Mouse (Mus musculus) left cerebral cortex, postnatal 14 days (tissue): ENCODE measurements around the gene Ovch2. TPM values are rescaled to one million over a fixed set of nuclear protein-coding genes. Genes with fewer than 3 reads are reported as not detected.
"Not testable (repeated sequence)": the region's sequence is repeated elsewhere in the genome, so short reads cannot be mapped to it uniquely, and the experiment has no call there.

Experiments used
- DNase-seq, 2 experiments: peaks; one replicate each; pipeline ENCODE4 v3.0.0; 2021 to 2022; ENCODE audit warnings: low spot score in 2 of 2, mixed read lengths in 1 of 2
- intact Hi-C: fragments of 180-260 bp; cut with DNase I; formaldehyde crosslinking; loops from one replicate; pipeline ENCODE4 v1.15.1; 2025
- long read RNA-seq, 2 experiments: library from polyadenylated mRNA; stranded (forward); transcript quantifications; one replicate each; pipeline ENCODE4 v2.0.0; 2021
- total RNA-seq, 2 experiments: library from RNA; stranded (reverse); gene quantifications; 2 replicates each; pipeline ENCODE4 v1.2.3; 2021

Gene Ovch2
- not detected for total RNA-seq
- long read RNA-seq, experiment 1 = 0 reads
- long read RNA-seq, experiment 2 = 0 reads

- no peak for DNase-seq
- intact Hi-C loops = no loop called here
Measured at GRCm38 (mm10) chr7:107801108-107801507, at the start of gene Ovch2. Gene Ovch2, minus strand, starts transcription at chr7:107801208.

DNA sequence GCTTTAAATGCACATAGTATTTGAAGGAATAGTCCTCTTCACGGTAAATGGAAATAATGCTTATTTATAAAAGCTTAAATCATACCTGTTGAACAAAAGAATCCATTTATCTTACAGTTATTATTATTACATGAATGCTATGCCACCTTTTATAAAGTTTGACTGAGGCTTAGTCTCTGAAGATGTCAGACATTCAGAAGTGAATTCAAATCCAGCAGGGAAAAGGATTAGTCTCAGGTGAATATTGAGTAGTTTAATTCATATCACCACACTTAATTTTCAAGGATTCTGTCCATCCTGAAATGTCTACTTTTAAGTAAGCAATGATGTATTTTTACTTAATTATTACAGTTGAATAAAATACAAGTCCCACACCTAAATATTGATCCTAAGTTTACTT, 46.4 kb upstream of the Ovch2 start, which contains the start of gene Olfr470:
Gene Olfr470 (minus strand): TSS at position 101 of the 400 bp plus-strand sequence.
- DNase-seq, intact Hi-C loops: not testable (repeated sequence)

- DNase-seq = peak in 1 of 2 experiments; percentile 7
- intact Hi-C loops = no loop called here
Measured at GRCm38 (mm10) chr7:107841719-107842118, 40.7 kb upstream of the Ovch2 start.

DNA sequence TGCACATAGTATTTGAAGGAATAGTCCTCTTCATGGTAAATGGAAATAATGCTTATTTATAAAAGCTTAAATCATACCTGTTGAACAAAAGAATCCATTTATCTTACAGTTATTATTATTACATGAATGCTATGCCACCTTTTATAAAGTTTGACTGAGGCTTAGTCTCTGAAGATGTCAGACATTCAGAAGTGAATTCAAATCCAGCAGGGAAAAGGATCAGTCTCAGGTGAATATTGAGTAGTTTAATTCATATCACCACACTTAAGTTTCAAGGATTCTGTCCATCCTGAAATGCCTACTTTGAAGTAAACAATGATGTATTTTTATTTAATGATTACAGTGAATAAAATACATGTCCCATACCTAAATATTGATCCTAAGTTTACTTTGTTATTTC, 24.4 kb upstream of the Ovch2 start, which contains the start of gene Olfr469:
Gene Olfr469 (minus strand): TSS at position 101 of the 400 bp plus-strand sequence.
- DNase-seq, intact Hi-C loops: not testable (repeated sequence)

DNA sequence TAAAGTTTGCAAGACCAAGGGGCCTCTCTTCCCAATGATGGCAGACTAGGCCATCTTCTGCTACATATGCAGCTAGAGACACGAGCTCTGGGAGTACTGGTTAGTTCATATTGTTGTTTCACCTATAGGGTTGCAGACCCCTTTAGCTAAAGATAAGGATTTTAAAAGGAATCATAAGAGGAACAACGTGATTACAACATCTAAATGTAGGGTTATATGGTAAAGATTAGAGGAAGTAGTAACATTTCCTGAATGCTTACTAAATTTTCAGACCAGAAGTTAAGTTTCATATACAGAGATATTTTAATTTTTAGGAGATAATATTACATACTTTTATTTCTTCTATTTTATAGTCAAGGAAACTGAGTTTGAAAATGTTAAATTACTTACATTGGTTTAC, 22.9 kb upstream of the Ovch2 start:
- DNase-seq, intact Hi-C loops: not testable (repeated sequence)

- DNase-seq = no peak
- intact Hi-C loops = no loop called here
Measured at GRCm38 (mm10) chr7:107819442-107819841, 18.4 kb upstream of the Ovch2 start.

DNA sequence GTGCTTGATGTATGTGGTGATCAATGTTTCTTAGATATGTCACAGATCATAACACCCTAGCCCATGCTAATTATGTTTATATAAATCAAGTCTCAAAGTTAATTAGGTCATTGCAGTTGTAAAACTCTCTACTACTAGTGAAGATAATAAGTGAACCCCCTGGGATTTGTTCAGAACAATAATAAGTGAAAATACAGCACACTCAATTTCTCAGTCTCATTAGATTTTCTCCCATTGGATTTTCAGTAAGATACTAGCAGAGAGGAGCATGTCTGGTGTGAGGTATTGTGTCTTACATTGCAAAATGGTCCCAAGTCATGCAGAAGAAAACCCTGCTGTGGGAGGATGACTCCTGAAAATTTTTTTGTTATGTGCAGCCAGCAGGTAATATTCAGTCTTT, 11.0 kb upstream of the Ovch2 start, which contains the start of gene Olfr467:
Gene Olfr467 (plus strand): TSS at position 301 of the 400 bp plus-strand sequence.
- DNase-seq = no peak
- intact Hi-C loops = no loop called here

DNA sequence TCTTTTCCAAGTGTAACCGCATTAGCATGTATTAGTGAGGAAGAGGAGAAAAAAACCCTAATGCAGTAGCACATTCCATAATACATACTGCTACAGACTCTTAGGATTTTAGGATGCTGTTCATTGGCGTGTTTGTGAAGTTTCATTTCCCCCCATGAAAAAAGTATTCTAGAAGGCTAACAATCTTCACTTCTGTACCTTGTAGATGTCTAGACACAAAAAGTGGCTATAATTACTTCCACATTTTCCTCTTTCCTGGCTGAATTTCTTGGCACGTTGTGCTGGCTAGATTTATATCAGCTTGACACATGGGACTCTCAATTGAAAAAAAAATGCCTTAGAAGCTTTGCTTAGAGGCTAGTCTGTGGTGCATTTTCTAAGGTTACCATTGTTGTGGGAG, 1.1 kb upstream of the Ovch2 start:
- intact Hi-C loops = no loop called here
- no peak for DNase-seq

DNA sequence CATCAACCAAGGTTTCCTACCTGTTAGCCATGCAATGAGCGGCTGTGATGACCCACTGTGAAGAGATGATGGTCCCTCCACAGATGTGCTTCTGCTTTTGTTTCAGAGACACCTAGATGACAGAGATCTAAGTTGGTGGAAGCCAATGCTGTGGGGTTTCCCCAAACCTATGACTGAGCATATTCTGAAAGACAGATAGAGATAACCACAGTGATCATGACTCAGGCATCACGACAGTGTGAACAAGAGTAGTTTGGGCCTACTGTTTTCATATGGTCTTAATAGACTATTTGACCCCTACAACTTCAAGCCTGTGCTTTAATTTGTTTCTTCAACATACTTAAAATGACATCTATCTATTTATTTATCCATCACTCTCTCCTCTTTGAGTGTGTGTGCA, 4.5 kb downstream of the Ovch2 start:
- intact Hi-C loops = no loop called here
- DNase-seq = no peak

DNA sequence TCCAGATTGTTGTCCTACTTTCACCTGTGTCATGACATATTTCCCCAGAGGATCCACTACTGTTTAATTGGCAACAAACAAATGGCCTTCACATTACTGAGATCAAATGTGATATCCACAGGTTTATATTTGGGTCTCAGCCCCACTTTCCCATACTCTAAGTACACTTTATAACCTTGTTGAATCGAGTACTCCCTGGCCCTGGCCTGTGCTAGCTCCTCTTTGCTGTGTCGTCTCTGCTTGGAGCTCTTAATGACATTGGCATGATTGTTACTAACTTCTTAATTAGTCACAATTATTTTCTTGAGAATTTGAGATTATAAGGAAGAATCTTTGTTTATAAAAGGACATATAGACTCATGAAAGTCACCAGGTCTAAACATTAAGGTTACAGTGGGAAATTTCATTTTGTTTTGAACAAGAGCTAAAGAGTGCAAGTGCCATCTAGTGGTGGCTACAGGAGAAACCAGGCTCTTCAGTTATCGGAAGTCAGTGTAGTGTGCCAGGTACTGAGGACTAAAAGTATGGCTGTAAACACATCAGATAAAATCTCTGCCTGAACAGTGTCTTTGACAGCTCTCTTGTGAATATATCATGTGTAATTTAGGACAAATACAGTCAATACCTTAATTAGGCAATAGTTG, 12.9 kb downstream of the Ovch2 start:
- DNase-seq = peak; percentile 39 to 53
- intact Hi-C loops = no loop called here

- intact Hi-C loops = loop anchor here (1.0 kb wide), 1 partner anchor 30 kb away; no protein-coding TSS in a partner anchor
Measured at GRCm38 (mm10) chr7:107779611-107780010, 21.4 kb downstream of the Ovch2 start.

DNA sequence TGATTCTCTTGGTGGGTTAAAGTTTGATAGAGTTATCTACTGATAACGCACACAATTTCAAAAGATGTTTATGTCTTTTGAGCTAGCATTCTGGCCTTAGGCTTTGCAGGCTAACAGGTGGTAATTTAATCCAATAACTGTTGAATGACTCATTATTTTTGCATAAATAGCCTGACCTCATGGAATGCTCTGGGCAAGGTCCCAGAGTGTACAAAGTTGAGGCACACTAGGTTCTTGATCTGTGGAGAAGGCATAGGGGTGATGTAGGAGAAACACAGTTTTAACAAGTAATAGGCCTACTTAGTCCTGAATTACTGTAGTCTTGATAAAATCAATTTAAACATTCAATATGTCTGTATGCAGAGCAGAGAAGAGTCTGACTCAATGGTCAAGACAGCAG, 22.8 kb downstream of the Ovch2 start:
- no peak for DNase-seq
- intact Hi-C loops = no loop called here

More at GRCm38 (mm10) chr7:107779611-107780010, 21.4 kb downstream of the Ovch2 start:
- DNase-seq = peak; percentile 8 to 14

DNA sequence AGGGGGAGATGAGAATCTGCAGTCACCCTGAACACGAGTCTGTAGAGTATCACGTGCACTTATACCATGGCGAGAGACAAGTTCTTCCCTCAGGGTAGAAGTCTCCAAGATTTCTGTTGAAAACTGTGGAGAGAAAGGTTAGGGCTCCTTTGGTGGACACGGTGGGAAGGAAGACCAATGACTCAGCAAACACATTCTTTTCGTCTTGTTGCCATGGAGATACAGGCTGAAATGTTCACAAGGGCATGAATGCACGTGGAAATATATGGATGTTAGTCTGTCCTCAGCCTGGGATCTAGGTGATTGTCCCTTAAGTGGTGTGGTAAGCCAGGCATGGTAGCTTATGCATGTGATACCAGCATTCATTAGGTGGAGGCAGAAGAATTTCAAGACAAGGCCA, 30.2 kb downstream of the Ovch2 start:
- intact Hi-C loops = no loop called here
- no peak for DNase-seq

GRCm38 (mm10) chr7:107757308-107758151, 43.5 kb downstream of the Ovch2 start, which contains the start of gene Cyb5r2:
Gene Cyb5r2, minus strand, starts transcription at chr7:107758032.
- peak in 1 of 2 experiments; percentile 25 for DNase-seq

GRCm38 (mm10) chr7:107756748-107757147, 44.3 kb downstream of the Ovch2 start:
- no peak for DNase-seq
- intact Hi-C loops = no loop called here

More at GRCm38 (mm10) chr7:107757308-107758151, 43.5 kb downstream of the Ovch2 start, which contains the start of gene Cyb5r2:
- intact Hi-C loops = no loop called here

- DNase-seq = no peak
- intact Hi-C loops = no loop called here
Measured at GRCm38 (mm10) chr7:107755905-107756304, 45.1 kb downstream of the Ovch2 start.

DNA sequence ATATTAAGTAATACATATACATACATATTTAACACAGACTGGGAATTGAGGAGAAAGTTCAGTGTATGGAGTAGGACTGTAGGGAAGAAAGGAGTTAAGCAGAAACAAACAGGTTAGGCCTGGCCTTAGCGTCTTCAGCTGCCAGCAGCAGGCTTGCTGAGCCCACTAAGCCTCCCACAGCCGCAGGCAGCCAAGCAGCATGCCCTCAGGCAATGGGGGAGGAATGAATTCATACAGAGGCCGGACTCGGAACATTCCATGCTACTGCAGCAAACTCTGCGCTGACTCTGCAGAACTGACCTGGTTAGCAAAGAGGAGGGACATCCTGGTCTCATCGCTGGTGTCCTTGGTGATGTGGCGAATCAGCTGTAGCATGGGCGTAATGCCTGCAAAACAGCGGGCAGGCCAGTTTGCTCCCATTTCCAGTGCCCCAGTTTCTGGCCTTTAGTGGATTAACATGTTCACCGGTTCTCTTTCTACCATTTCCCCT, 48.9 kb downstream of the Ovch2 start:
- intact Hi-C loops = no loop called here
- no peak for DNase-seq

DNA sequence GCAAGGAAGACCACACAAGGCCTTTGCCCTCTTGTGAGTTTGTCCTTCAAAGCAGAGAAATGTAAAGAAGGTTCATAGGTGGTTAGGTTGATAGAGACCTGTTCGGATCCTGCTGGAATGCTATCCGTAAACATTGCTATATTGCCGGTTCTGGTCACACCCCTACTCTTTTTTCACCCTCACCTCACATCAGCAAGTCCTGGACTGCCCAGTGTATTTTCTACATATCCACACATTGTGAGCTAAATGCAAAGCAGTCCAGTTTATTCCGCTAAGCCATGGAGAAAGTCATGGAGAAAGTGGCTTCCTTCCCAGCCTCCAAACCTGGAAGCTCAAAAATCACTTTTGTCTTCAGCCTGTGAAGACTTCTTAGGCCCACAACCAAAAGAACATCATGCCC, 51.3 kb downstream of the Ovch2 start:
- no peak for DNase-seq
- intact Hi-C loops = loop anchor here (1.0 to 10.0 kb wide), 2 partner anchors 31 to 535 kb away; no protein-coding TSS in a partner anchor

- peak; percentile 62 to 64 for DNase-seq
- intact Hi-C loops = loop anchor here (1.0 to 10.0 kb wide), 2 partner anchors 31 to 534 kb away; no protein-coding TSS in a partner anchor
Measured at GRCm38 (mm10) chr7:107749270-107749669, 51.7 kb downstream of the Ovch2 start.

DNA sequence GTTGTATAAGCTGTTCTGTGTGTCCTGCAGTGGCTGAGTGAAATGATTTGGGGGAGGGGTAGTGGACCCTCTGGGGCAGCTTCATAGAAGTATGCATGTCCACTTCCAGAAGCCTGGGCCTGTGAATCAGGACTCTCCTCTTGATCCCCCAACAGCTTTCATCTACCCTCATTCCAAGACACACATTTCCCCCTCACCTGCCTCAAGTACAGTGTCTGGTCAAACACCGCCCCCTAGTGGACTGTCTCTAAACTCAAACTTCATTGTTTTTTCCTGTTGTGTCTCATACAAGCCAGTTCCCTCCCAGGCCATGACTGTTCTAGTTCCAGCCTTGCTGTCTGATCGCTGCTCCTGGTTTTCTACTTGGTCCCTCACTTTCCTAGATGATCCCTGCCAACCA, 53.1 kb downstream of the Ovch2 start:
- peak; percentile 41 to 52 for DNase-seq
- intact Hi-C loops = loop anchor here (10.0 kb wide), 1 partner anchor 533 kb away; no protein-coding TSS in a partner anchor
